Mouse (Mus musculus) testis, postnatal 14 days (tissue): ENCODE results near the gene Zmpste24.
A peak's percentile ranks its signal among the peaks of the same experiment; 100 is the strongest.

Experiments
- DNase-seq: peaks from one replicate; pipeline ENCODE4 v3.0.0; 2021; ENCODE audit warnings: low spot score

Gene Zmpste24

GRCm38 (mm10) chr4:121031440-121031839, 66.6 kb downstream of the Zmpste24 start:
- no peak for DNase-seq

- DNase-seq: no peak
Measured at GRCm38 (mm10) chr4:121029632-121030031, 68.4 kb downstream of the Zmpste24 start.

DNA sequence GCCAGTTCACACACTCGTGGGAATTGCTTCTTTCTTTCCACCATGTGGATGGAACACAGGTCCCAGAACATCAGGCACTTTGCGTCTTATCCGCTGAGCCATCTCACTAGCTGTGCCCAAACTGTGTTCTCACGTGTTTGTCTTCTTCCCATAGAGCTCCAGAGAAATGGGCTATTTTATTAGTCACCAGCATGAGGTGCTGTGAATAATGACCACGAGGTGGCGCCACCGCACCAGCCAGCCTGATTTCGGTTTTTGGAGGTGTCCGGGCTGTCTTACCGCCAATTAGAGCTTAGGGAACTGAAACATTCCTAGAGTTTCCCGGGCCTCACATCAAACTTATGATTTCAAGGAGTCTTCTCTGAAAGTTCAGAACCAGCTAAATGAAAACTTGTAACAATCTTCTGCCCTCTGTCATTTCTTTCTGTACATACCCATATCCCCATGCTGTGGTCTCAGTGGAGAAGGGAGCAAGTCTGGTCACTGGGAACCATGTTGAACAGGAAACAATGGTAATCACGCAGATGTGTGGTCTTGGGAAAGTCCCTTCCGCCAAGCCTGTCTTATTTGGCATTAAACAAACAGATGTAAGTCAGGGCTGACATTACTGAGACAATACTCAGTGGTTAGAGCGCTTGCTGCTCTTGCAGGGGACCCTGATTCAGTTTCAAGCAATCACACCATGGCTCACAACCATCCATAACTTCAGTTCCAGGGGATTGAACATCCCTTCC, 69.2 kb downstream of the Zmpste24 start:
- DNase-seq: peak; percentile 50

DNA sequence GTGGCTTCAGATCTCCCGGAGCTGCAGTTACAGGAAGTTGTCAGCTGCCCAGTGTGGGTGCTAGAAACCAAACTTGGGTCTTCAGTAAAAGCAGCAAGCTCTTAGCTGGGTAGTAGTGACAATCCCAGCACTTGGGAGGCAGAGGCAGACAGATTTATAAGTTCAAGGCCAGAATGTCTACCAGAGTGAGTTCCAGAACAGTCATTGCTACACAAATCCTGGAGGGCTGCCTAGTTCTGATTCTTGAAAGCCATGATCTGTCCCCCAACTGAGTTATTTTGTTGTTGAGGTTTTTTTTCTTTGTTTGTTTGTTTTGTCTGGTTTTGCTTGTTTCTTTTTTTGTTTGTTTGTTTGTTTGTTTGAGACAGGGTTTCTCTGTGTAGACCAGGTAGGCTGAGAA, 69.9 kb downstream of the Zmpste24 start:
- no peak for DNase-seq

GRCm38 (mm10) chr4:121025681-121026080, 72.4 kb downstream of the Zmpste24 start:
- no peak for DNase-seq

GRCm38 (mm10) chr4:121023941-121024340, 74.1 kb downstream of the Zmpste24 start:
- DNase-seq: no peak

DNA sequence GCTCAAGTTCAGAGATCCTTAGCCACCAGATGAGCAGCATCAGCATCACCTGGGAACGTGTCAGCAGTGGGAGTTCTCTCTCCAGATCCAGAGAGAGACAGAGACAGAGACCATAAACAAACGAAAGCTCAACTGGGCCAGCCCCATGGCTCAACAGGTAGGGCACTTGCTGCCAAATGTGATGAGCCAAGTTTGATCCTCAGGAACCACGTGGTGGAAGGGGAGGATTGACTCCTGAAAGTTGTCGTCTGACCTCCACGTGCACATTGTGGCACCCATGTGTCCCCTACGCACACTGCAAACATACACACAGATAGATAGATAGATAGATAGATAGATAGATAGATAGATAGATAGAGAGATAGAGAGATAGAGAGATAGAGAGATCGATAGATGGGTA, 74.6 kb downstream of the Zmpste24 start:
- no peak for DNase-seq

GRCm38 (mm10) chr4:121021911-121022310, 76.1 kb downstream of the Zmpste24 start:
- no peak for DNase-seq

- DNase-seq: no peak
Measured at GRCm38 (mm10) chr4:121020040-121020790, 77.8 kb downstream of the Zmpste24 start.

DNA sequence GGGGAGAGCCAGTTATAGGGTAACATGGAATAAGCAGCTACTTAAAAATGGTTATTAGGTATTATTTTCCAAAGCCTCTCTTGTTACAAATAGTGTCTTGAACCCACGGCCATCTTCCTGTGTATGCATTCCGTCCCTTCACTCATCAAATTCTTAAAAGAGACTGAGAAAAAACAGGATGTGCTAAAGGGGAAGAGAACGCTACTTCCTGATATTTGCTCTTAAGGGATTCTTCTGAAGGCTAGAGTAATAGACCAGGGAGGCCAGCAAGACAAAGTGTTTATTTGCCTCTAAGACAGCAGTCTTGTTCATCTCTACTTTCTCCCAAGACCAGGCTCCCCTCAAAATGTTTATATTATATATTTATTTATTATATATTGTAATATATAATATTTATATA, 79.8 kb downstream of the Zmpste24 start:
- no peak for DNase-seq

GRCm38 (mm10) chr4:121016928-121017657, 80.9 kb downstream of the Zmpste24 start, which contains the start of gene Smap2:
Gene Smap2 (minus strand): TSS chr4:121017247.
- peak; percentile 99 for DNase-seq

DNA sequence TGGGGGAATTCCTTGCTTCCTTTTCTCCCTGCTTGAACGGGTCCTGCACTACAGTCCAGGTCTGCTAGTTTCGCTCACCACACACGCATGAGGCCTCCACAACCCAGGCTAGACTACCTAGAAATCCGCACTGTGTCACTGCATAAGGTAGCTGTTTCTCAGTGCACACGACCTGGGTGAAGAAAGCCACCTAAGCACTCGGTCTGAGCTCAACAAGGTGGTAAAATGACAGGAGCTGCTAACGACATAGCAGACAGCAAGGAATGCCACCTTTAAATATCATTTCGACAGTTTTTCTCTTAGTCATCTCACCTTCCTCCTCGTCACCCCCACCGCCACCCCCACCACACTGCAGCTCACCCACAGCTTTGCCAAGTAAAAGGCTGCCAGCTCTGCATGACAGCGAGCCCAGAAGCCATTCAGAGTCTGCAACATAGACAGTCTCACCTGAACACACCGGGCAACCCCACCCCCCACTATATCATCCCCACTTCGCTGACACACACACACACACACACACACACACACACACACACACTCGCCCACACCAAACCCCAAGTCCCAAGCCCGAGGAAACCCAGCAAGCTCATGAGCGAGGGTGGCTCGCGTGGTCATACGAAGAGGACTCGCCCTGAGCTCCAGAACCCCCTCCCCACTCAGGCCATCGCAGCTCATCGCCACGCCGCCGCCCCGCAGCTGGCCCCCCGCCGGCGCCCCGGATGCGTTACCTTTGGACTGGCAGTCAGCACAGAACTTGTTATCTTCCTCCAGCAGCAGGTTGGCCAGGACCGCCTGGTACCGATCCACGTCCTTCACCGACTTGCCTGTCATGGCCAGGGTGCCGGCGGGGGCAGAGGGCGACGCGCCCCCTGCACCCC, 81.8 kb downstream of the Zmpste24 start:
- peak; percentile 12 for DNase-seq

- no peak for DNase-seq
Measured at GRCm38 (mm10) chr4:121015268-121015659, 82.8 kb downstream of the Zmpste24 start.

DNA sequence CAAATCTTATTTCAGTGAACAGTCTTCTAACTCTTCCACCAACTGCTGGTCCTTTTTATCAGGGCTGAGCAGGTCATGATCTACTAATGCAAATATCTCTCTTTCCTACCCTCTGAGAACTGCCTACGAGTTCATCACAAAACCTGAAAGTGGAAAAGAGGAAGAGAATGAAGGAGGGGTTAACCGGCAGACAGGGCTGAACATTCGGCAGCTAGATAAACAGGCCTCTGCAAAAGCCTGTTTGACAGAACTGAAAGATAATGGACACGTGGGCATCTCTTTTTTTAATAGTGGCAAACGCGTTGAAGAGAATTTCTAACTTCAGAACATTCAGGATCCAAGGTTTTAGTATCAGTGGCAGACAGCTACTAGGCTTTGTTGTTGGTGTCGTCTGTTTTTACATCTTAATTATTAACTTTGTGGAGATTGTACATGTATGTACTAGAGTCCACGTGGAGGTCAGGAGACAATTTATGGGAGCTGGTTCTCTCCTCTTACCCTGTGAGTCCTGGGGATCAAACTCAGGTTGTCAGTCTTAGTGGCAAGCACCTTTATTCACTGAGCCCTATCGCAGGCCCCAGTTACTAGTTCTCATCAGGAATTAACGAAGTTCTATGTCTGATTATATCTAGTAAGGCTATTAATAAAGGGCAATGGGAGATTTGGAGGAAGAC, 83.3 kb downstream of the Zmpste24 start:
- no peak for DNase-seq

GRCm38 (mm10) chr4:121010770-121011549, 87.1 kb downstream of the Zmpste24 start:
- DNase-seq: no peak
